Mouse (Mus musculus) testis, postnatal 10 days (tissue): Measurements from ENCODE around the gene Rab11fip5.

Source experiments
- DNase-seq: peaks from one replicate; pipeline ENCODE4 v3.0.0; 2021; ENCODE audit warnings: low spot score

The Rab11fip5 gene

DNA sequence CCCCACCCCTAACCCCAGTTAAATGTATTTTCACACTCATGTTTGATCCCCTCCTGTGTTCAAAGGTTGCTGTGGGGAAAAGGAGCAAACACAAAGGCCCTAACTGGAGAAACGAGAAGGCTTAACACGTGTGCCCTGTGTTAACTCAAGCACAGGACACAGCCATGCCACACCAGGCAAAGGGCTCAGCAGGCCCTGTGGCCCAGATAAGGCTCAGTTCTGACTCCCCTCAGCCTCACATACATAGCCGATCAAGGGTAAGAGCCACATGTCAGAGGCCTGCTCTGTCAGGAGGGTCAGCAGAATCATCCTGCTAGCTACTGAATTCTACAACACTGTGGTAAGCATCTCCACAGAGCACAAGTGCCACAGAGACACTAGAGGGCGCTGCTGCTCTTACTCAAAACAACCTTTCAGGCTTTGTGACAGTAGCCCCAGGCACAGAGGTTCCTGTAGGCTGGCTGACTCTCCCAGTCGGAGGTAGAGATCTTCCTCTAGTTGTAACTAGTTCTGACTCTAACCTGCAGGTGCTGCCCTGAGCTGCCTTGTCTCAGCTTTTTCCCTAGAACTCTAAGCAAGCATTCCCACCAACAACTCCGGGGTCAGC lies 28.3 kb downstream of the Rab11fip5 start:
- peak; percentile 91 for DNase-seq

DNA sequence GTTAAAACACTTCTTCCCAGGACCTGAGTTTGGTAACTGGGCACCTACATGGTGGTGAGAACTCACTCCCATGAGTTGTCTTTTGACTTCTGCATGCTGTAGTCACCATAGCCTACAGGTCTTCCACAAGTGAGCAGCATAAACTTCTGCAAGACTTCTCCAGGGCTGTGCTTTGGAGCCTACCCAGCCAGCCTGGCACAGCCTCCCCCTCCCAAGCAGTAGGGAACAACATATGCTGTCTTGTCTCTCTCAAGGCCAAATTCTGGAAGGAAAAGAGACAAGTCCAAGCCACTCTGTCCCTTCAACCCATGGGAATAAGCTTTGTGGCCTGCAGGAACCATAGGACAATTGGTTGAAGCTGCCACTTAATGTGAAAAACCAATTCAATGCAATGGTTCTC lies 29.5 kb downstream of the Rab11fip5 start:
- DNase-seq = no peak

DNA sequence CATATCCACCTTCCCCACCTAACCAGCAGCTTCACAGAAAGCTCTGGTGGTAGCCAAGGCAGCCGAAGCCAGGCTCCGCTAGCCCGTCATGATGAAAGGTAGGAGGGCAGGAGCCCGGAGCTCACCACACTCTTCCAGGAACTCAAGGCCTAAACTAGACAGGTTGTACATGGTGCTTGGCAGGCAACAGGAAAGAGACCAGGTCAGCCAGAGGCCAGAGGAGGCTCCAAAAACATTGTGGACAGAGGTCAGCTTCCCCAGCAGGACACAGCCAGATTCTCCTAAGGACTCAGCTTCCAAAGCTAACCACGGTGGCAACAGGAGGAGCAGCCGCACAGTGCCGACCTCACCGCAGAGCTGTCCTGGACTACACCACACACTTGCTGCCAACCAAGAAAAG lies 31.4 kb downstream of the Rab11fip5 start:
- no peak for DNase-seq

DNA sequence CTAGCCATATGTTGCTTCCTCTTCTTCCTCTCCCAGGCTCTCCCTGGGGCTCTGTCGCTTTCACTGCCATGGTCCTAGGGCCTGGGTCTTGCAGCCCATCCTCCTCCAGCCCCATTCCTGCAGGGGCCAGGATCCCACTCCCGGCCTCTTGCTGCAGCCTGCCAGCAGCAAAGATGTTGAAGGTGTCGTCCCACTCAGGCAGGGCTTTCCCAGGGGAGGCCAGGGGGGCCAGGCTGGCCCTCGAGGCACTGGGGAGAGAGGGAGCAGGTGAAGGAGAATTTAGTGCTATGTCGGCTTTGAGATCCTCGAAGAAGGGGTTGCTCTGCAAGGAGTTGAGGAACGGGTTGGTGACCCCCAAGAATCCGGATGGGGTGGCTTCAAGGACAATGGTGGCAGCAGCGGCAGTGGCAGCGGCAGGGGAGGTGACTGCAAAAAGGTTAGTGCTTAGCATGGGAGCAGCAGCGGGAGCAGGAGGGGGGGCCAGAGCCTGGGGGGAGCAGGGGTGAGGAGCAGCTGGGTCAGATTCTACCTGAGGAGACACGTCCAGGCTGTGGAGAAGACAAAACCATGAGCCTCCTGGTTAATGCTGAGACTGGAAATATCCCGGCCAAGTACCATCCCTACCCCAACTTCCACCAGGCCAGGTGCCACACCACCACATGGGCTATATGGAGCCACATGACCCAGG lies 32.5 kb downstream of the Rab11fip5 start:
- DNase-seq = no peak

DNA sequence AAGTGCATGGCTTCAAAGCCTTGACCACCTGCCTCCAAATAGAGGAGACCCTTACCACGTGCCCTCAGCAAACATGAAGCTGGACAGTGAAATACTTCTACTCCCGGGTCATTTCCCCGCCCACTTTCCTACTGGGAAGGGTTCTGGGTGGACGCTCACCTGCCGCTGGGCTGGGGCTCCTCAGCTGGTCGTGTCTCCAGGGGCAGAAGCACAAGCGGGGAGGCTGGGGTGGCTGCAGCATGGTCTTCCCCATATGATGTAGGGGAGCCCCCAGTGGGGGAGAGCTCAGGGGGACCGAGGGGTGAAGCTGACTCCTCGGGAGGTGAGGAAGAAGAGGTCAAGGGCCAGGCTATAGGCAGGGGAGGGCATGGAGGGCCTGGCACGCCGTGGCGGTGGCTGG lies 34.2 kb downstream of the Rab11fip5 start:
- DNase-seq = no peak

DNA sequence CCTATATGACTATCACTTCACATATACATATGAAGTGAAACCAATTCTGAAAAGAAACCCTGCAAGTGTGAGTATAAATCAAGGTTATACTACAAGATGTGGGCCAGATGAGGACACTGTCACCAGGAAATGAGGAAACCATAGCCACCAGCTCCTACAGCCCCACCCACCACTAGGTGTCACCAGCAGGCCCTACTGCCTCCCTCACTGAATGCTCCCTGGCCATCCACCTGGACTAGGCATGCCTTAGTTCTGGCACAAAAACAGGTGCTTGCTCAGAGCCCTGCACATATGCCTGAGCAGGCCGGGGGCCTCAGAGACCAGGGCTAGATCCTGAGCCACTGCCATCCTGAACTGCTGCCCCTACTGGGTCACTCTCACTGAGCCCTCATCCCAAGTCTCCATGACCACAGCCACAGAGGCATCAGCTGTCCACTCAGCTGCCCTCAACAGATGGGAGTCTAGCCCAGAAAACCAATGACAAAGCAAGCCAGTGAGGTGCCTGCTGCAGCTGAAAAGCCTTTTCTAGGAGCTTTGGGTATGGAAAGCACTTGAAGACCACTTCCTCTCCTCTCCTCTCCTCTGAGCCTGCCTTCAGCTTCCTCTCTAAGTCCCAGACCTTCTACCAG lies 35.0 kb downstream of the Rab11fip5 start:
- DNase-seq = peak; percentile 65

DNA sequence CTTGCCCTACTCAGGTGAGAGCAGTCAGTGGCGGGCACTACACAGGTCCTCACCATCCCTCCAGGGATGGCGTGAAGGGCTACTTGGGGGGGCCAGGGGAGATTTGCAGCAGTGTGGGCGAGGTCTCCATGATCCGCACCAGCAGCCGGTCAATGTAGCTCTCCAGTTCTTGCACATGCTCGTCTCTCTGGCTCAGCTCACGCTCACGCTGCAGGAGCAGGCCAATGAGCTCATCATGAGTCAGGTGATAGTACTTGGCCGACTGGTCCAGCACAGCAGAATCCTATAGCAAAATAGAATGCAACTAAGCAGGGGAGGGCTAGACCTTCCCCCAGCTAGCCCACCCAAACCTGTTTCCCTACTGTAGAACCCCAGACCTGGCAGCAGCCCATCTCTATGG lies 37.5 kb downstream of the Rab11fip5 start:
- no peak for DNase-seq

DNA sequence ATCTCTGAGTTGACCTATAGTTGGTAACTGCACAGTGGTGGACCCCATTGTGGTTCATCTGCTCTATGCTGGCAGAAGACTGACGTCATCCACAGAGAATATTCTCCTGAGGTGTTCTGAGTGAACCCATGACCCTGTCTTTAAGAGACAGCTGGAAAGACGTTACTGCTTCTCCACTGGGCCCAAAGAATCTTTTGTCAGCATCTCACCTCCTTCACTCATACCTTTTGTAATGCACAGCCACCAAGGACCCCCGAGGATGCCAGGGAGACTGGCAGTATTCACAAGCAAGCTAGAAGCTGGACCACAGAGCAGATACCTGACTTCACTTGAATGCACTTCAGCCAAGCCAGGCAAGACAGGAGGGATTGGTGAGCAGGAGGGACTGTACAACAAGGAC lies 39.1 kb downstream of the Rab11fip5 start:
- no peak for DNase-seq

DNA sequence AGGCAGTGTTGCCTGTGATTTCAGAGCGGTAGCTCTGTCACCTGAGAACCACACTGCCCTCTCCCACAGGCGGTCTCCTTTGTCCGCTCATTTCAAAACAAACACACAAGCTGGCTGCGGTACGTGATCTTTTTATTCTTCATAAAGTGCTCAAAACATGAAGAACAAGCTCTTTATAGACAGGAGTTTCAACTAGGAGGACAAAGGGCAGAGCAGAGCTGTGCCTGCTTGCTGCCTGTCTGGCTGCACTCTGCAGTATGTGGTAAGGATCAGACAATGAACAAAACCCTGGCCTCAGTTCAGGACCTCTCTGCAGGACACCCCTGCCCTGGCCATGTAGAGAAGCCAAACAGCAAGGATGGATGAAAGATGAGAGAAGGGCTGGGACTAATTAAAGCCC lies 39.6 kb downstream of the Rab11fip5 start:
- no peak for DNase-seq

DNA sequence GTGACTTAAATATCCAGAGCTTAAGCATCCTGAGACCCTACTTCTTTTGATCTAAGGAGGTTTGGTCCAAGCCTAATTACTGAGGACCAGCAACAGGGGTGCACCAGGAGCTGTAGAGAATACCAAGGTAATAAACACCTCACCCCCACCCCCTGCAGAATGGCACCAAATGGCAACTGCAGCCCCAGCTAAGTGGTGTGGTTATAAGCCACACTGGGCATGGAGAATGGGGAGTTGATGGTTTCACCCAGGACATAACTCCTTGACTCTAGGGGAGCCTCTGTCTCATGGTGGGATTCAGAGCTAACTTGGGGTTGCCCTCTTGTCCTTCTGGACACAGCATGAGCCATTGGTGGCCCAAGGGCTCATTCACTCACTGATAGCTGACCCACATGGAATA lies 40.2 kb downstream of the Rab11fip5 start:
- no peak for DNase-seq

DNA sequence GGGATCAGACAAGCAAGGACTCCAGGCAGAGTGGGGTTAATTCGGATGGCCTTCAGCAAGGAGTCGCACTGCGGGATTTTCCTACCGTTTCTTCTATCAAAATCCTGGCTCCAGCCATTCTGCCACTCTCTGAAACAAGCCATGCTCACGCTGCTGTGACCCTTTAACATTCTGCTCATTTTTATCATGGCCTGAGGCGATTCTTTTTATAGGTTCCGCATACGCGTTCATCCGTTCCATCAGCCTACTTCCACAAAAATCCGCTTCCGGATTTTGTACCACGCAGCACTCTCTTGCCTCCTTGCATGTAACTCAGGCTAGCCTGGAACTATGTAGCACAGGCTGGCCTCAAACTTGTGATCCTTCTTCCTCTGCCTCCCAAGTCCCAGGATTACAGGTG lies 40.7 kb downstream of the Rab11fip5 start:
- DNase-seq = no peak

DNA sequence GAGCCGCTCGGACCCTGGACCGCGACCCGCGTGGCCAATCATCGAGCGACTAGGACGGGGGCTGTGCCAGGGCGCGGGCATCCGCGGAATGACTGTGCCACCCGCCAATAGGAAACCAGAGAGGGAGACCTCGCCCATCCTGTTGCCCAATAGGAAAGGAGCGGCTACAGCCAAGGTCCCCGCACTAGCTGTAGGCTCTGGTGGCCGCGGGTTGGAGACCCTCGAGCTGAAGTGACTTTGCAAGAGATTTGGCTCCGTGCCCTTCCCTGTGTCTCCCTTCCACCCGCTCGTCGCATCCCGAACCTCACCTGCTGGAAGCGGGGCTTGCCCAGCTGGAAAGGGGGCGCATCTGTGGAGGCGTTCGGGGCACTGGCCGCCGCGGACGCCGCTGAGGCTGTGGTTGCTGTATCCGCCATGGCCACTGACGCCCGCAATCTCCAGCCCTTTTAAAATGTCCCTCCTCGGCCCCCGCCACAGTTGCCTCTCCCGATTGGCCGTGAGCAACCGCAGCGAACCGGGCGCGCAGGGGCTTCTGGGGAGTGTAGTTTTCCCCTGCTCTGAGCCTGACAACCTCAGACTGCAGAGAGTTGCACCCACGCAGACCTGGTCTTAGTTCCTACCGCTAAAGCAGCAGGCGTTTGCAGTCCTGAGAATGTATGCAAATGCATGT lies 41.3 kb downstream of the Rab11fip5 start, which contains the start of gene Sfxn5:
Gene Sfxn5 (minus strand): TSS at position 423 of the 670 bp plus-strand sequence.
- DNase-seq = peak; percentile 96

DNA sequence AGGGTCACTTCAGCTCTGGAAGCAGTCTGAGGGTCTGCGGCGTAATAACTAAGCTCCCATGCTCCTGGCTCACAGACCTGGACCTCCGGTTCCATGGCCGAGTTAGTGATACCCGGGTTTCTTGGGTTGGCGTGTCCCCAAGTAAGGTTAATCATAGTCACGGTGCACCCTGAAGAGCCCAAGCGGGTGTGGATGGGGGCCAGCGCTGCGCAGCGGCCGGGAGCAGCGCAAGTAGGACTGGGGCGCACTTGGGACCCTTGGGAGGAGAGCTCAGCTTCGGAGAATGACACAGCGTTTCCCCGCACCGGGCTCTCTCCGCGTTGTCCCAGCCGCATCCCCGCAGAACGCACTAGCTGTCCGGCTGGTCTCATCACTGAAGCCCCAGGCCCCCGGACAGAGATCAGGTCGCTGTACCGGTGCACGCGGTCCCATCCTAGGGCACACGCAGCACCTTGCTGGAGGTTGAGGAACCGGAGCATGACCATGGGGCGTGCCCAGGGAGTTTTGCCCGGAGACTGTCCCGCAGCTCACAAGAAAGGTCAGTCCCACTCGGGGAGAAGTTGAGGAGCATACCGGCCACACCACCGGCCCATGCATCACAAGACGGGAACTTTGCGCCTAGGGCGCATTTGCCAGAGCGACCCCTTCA lies 42.0 kb downstream of the Rab11fip5 start:
- DNase-seq = no peak

DNA sequence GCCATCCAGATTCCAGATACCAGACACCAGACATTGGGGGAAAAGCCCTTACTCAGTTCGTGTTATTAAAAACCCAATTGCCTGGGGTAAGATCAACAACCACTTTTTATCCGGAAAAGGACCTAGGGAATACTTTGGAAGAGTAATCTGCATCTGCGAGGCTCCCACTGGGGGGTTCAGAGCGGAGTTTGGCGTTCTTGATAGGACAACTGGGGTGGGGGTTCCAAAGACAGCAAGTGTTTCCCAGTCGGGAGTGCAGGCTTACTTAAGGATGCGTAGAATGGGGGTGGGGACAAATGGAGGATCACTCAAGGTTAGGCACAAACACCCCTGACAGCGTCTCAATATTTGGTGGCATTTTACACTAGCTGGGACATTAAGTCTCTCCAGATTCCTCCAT lies 42.7 kb downstream of the Rab11fip5 start:
- no peak for DNase-seq

DNA sequence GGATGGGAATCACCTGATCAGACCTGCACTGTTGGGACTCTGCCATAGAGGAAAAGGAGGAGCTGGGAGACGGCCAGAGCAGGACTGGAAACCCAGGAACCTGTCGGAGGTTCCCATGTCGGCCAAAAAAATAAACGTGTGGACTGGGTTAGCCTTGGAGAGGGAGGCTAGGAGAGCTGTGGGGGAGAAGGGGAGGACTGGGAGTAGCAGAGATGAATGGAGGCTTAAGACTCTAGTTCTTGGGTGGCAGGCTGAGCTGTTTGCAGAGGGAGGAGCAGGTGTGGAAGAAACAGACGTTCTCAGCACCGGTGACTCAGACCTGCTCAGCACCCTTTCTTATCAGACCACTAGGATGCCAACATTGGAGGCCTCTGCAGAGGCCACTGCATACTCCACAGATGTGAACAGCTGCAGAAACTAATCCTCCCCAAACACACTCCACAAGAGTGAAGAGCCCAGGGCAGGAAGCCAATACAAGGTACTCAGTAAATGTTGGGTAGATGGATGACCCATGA lies 43.2 kb downstream of the Rab11fip5 start:
- no peak for DNase-seq

DNA sequence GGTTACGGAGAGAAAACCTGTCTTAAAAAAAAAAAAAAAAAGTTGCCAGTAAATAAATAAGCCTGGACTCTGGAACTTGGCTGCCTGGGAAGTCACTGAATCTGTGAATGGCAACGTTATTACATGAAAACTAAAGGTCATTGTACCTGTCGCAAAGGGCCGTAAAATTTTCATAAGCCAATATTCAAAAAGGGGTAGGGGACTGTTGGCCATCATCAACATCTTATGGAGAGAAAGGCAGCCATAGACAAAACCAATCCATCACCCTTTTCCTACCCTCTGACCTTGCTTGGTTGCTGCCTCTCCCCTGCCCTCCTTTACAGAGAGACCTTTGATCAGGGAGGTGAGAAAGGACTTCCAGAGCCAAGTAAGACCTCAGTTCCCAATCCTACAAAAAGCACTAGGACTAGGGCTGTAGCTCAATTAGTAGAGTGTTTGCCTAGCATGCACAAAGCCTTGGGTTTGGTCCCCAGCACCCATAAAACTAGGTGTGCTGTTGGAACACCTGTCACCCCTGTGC lies 44.7 kb downstream of the Rab11fip5 start:
- no peak for DNase-seq

DNA sequence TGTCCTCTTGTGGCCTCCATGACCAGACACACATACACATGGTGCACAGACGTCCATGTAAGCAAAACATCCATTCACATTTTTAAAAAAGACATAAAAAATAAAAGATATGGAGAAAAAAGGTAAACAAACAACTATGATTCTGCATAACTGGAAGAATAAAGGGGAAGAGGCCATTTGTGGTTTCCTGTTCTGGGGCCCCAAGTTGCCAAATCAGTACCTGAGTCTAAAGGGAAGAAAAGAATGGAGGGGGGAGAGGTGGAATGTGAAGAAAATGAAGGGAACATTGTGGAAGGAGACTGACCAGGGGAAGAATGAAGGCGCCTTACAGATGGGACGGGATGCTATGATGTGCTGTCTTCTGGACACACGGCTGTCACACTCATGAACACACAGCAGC lies 47.9 kb downstream of the Rab11fip5 start:
- DNase-seq = no peak

DNA sequence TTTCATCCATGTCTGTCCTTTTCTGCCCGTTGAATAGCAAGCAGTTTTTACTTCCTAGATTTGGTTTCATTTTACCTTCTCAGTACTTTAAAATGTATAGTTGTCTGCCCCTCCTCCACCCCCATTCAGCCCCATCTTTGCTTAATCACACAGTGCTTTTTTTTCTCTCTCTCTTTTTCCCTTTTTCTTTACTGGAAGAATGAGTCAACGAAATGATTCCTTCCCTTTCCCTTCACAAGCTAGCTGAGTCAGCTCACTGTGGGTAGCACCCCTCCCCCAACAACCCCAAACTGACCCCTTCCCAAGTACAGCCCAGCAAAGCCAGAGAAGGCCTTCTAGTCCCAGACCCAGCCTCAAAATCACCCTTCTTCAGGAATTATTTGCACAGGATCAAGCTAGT lies 49.3 kb downstream of the Rab11fip5 start:
- DNase-seq = no peak

DNA sequence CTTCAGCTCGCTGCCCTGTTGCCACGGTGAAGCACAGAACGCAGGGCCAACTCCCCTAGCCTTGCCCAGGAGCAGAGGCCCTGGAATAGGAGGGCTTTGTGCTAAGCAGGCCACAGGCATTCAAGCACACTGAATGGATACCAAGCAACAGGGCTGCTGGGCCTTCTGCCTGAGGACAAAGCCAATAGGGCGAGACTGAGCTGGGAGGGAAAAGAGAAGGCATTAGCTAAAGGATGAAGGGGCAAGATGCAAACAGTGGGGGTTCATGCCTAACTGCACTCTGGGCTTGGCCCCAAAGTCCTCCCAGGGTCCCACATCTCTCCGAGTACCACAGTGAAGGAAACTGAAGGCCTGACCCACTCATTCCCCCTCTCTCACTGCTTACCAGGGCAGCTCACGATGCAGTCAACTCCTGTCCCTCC lies 54.0 kb downstream of the Rab11fip5 start:
- no peak for DNase-seq

DNA sequence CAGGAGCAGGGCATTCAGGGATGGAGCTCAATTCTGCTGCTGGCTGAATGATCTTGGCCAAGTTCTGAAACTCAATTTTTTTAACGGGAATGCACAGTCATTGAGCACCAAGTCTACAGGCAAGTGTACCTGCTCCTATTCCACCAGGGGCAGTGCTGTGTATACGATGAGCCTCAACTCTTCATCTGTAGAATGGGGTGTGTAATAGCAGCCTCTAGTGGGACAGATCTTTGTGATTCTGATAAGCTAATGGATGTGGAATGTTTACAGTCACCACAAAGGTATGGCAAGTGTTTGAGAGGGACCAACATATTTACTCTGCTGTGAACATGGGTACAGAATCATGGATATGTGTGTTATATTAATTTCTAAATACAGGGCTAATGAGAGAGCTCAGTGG lies 58.2 kb downstream of the Rab11fip5 start:
- no peak for DNase-seq

DNA sequence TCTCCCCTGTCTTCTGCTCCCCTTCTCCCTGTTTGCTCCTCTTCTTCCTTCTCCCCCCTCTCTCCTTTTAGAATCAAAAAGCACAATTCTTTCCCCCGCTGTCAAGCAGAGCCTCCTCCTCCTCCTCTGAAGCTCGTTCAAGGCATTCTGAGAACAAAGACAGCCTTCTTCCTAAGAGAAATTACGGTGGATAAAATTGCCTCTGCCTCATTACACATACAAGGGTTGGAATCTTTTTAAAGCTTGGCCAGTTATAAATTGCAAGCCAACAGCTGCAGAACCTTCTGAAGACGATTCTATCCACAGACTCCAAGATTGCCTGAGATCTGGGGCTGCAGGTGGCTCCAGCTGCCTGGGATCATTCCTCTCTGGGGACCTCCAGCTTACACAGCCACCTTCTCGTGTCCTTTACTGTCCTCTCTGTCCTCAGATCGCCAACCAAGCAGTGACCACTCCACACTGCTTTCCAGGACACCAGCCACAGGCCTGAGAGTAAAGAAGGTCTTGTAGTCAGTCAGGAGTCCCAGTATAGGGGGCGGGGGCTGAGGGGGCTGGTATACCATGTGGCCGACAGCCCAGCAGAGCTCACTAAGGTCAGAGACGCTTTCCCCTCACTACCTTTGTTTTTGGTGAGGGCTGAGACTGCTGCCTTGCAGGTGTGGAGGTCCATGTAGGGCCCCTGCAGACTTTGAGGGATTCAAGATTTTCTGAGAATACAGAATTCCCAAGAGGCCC lies 60.2 kb downstream of the Rab11fip5 start:
- no peak for DNase-seq
